Mouse (Mus musculus) induced T-regulatory cell, adult 2 months (primary cell): ENCODE measurements around the gene Ripor3.

Experiments
- DNase-seq: peaks from one replicate; pipeline ENCODE4 v3.0.0-alpha.2; 2012; ENCODE audit warnings: low read depth

The Ripor3 gene

DNA sequence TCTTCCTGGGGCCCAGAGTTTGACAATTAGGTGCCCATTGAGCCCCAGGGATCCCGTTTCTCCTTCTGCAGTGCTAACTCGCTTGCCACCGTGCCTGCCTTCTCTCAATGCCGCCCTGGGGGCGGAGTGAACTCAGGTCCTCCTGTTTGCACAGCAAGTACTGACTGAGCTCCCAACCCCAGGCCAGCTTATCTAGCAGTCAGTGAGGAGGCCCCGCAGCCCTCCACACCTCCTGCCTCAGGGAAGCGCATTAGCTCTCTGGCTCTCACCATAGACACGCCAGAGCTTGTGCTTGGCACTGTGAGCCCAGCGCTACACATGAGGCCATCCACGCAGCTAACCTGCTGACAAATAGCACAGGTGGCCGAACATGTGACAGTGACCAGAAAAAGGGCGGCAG lies 22.8 kb downstream of the Ripor3 start:
- no peak for DNase-seq

DNA sequence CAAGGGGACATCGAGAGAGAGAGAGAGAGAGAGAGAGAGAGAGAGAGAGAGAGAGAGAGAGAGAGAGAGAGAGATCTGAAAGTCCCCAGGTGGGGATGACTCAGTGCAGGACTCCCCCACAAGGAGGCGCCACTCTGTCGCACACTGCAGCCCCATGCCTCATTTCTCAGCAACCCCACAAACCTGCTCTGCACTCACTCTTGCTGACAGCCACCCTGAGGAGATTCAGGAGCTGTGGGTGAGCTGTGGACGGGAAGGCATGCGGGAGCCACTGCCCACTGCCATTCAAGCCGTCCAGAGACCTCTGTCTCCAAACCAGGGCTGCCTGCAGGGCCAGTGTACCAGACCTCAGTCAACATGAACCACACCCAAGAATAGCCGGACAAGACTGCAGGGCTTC lies 23.7 kb downstream of the Ripor3 start:
- DNase-seq: peak; percentile 71

DNA sequence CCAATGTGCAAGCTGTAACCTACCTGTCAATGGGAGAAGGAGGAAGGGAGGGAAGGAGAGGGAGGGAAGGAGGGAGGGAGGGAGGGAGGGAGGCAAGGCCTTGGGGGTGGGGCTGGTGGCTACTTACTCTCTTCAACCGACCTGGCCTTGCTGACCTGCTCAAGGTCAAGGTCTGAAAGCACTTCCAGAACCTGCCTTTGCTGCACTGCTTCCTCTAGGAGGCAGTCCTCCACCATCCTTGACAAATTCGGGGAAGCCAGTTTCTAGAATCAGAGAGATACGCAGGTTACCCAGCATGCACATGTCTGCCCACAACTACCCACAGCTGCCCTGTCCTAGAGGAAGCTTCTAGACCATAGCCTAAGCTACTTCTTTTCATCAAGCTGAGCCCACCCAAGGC lies 25.5 kb downstream of the Ripor3 start:
- DNase-seq: no peak

DNA sequence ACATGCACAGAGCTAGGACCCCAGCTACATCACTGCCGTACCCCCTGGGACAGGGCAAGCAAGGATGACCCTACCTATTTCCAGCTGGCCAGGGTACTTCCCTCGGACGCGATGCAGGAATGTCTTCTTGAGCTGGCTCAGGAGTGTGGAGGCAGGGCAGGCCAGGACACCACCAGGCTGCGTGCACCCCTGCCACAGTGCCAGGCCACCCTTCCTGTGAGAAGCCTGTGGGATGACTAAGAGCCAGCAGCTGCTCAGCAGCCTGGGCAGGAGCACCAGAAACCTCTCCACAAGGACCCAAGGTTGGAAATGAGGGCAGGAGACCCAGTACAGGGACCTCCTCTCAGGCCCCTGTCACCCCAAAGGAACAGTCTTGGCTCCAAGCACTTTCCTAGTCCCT lies 26.0 kb downstream of the Ripor3 start:
- no peak for DNase-seq

DNA sequence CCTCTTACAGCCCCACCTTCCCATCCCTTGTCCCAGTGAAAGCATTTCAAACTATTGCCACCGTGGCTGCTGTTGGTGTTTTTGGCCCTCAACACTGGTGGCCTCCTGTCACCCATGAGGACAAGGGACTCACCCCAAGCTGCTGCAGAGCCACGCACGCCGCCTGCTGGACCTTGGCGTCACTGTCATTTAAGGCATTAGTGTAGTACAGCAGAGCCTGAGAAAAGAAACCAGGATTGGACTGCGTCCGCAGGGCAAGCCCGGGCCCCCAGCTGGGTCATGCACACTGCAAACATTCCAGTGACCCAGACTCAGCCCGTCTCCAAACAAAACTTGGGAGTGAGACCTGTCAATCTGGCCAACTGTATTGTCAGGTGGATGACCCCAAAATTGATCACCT lies 27.8 kb downstream of the Ripor3 start:
- DNase-seq: no peak

DNA sequence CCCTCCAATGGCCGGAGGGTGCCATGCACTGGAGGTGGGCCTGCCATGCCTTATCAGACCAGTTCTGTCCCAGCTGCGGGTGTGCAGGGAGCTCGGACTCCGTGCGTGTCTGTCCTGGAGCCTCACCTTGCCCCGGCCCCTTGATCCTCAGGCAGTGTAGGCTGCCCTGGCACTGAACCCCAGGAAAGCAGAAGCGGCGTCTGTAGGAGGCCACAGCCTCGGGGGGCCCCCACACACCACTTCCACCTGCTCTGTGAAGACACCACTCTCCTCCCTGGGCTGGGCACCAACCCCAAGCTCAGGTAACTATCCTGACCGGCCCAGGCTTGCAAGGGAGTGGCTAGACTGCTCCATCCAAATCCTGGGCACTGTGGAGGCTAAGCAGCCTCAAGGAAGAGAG lies 30.0 kb downstream of the Ripor3 start:
- no peak for DNase-seq

DNA sequence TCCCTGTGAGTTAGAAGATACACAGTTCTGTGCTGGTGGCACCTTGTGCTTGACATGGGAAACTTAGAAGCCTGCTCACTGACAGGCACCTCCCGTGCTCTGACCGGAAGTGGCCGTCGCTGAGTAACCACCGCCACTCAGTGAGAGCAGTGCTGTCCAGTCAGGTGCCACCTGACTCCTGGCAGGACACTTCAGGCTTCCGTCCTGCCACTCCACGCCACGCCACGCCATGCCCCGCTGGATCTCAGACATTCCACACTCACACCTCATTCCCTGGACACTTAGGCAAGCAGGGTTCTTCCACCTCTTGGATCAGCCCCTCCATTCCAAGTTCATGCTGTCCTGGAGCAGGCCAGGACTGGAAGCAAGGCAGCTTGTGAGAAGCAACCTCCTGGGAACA lies 32.1 kb downstream of the Ripor3 start:
- no peak for DNase-seq

DNA sequence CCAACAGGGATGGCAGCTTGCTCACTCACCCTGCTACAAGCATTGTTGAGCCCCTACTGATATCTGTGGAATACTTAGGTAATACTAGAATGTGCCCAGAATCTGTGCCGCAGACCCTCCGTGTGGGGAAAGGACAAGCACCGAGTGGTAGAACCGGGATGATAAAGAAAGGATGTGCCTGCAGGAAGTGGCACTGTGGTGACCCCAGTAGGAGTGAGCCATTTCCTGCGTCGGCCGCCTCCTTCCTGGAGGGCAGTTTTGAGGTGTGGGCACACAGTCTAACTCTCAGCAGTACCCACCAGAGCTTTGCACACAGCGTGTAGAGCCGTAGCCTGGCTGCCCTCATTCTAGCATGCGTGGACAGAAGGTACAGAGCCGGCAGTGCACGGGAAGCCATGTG lies 34.7 kb downstream of the Ripor3 start:
- peak; percentile 46 for DNase-seq

DNA sequence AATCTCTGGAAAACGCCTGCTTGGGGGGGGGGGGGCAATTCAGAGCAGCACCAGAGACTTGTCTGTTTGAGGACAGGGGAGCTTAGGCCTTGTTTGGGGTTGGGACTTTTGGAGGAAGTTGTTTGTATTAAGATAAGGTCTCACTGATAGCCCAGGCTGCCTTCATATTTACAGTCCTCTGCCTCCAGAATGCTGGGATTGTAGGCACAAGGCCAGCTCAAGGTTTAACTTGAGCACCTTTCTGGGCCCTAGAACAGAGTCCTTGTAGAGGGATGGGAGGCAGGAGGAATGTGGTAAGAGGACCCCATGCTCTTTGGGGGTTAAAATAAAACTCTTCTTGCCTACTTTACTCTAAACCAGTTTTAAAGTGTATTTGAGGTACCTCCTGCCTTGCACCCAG lies 37.6 kb downstream of the Ripor3 start:
- no peak for DNase-seq

DNA sequence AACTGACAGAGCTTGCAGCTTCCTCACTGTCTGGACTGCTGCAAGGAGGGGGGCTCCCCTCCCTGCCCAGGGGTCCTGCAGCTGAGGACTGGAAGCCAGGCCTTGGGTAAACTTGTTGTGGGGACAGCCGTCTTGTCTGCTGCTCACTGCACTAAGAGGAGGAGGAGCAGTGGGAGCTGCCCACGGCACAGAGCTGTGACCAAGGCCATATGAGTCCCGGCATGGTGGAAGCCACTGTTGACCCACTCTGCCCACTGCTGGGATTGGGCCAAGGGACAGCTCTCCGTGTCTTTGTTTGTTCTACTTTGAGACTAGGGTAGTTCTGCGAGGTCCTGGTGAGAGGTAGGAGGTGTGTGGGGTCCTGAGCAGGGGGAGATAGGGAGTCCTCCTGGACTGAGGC lies 38.3 kb downstream of the Ripor3 start:
- DNase-seq: no peak

DNA sequence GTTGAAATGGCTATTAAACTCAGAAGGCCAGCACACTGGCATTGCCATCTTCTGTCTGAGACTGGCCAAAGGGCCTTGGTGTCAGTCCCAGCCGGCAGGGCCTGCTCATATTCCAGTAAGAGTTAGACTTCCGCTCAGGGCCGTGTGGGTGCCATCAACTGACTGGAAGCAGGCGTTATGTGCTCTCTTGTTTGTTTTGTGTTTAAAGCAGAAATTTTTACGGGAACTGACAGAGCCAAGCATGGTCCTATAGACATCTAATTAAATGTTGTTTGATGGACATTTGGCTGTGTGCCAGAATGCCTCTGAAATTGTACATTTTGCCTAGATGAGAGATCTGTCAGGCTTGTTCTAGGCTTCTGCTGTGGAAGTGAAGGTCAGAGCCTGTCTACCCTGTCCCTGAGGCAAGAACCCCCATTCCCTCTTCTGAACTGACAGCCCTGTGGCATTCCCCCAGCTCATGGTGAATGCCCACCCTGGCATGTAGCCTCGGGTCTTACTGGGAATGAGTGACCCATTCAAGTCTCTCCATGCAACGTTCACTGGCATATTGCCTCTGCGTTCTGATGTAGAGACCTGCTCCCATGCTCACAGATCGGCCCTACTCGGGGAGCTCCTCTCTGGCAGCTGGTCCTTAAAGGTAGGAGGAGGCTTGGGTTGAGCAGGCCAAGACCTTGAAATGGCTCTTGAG lies 40.4 kb downstream of the Ripor3 start:
- no peak for DNase-seq

DNA sequence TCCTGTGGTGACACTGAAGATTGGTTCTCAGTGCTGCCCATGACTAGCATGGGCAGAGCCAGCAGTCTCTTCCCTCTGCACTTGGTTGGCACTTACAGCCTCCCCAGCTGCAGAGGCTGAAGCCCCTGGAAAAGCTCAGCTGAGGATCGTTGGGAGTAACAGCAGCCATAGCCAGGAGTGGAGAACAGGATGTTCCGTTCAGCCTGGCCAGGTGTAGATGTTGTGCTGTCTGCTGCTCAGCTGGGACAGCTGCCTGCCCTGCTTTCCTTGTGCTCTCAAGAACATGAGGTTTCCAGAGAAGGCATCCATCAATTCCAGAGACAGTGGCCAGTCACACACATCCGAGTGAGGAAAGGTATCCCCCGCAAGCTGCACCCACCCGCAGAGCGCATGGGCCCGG lies 41.9 kb downstream of the Ripor3 start:
- no peak for DNase-seq

DNA sequence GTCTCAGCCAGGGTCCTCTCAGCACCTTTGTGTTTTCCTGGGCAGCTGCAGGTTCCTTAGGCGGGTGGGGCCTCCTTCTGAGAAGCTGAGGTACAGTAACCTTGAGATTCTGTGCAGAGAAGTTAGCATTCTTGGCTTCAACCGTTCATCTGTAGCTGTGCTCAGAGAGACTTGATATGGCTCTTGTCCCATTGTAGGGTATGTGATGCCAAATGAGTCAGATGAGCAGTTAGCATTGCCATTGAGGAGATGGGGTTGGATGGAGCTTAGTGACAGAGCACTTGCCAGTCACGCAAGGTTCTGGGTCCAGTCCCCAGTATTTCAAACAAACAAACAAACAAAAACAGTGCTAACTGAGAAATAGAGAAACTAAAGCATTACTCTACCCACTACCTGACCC lies 44.5 kb downstream of the Ripor3 start:
- DNase-seq: no peak

DNA sequence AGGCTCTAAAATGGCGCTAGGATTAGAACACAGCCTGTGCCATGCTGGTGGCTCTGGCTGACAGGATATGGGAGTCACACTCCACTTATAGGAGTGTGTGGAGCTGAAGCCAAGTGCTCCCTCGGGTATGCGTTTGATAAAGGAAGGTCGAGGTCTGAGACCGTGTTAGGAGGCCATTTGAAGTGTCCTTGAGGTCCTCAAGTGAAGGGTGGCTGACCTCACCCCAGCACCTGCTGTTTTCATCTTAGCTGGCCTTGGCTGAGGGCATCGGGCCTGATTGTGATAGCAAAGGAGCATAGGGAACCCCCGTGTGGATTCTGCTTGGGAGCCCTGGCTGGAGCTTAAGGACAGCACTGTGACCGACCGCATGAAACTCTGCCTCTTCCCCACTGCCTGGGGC lies 46.1 kb downstream of the Ripor3 start:
- no peak for DNase-seq

DNA sequence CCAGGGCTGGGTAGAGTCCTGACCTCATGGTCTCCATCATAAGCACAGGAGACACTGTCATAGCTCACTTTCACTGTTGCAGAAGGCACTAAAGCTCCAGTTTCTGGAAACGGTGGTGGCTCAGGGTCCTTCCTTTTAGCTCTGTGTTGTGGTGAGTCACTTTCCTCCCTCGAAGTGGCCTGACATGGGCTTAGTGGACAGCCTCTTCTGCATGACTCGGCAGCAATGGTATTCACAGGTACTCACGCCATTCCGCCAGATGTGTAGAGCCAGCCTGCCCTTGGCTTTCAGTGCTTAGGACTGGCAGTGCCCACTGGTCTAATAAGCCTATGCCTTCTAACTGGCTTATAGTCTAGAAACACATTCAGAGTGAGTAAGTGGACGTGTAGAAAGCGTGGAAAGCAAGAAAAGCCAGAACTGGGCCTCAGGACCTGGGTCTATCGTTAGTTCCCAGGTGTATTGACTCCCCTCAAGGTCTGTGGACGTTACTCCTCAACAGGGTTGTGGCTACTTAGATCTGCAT lies 46.6 kb downstream of the Ripor3 start:
- no peak for DNase-seq

DNA sequence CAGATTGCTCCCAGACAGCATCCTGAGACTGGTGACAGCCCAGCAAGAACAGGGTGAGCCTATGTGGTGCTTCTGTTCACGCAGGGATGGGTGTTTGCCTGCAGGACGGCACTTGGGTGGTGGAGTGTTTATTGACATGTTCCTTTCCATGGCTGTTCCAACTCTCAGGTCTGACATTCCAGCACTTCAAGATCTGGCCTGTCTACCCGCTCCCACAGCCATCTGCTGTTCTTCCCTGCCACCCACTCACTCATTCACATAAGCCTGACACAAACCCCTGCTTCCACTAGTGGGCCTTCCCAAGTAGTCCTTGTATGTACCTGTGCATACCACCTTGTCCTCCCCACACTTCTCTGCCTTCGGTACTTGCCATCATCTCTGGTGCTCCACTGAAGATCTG lies 47.2 kb downstream of the Ripor3 start:
- DNase-seq: no peak

DNA sequence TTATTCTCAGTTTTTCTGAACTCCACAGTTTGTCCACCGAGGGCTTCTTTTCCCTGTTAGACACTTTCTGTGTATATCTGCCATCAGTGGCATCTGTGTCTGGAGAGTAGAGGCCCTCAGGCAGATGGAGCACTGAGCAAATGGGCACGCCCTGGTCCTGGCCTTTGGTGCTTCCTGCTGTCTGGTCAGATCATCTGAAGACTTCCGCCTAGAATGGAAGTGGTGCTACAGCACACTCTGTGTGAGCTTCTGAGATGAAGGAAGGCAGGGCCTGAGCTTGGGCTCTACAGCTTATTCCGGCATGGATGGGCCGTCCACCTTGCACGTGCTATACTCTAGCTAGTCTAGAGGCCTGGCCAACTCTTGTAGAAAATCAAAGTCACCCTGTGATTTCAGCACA lies 48.1 kb downstream of the Ripor3 start:
- peak; percentile 41 for DNase-seq

DNA sequence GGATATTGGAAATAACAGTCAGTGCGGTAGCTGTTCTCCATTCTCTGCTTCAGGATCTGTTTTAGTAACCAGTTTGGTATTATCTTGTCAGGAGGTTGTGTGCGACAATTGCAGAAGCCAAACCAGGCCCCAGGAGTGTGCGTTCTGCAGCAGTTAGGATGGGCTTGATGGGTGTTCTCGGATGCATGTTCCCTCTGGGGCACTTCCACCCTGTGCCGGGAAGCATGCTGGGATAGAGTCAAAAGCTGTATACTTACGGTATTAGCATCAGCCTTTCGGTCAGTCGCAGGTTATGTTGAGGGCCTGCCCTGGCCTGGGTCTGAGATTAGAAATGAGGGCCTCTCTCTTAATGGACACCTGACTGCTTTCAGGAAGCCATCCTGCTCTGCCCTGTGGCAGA lies 49.8 kb downstream of the Ripor3 start:
- no peak for DNase-seq

DNA sequence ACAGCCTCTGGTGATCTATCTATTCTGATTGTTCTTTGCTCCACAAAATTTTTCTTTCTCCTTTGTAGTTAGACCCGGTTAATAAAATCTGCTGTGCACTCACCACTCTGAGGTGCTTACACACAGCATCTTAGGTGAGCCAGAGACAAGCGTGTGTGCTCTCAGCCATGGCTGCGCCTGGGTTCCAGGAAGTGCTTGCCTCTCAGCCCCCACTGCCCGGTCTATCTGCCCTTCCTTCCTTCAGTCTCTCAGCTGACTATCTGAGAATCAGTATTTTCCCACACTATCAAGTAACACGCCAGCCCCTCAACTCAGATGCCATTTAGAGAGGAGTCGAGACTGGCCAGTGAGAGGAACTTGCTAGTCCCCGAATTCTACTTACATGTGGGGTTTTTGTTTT lies 50.4 kb downstream of the Ripor3 start:
- peak; percentile 67 for DNase-seq

DNA sequence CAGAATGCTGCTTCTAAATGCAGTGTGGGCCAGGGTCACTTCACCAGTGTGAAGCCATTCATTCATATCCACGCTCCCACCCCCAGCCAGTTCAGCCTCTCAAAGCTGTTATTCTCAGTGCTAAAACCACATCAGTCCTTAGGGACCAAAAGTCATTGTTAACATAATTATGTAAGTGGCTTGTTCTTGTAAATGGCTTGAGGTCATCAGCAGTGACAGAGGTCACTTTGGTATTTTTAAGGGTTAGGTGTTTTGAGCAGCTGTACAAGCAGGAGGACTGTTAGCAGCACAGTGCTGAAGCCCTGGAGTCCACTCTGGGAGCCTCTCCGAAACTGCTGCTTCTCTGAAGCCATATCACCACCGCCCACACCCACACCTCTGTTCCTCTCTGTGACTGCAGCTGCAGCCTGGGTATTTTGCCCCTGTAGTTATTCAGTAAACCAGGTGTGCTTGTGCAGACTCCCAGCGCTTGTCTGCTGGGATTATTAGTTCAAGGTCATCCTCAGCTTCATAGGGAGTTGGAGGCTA lies 51.0 kb downstream of the Ripor3 start:
- DNase-seq: peak; percentile 67

DNA sequence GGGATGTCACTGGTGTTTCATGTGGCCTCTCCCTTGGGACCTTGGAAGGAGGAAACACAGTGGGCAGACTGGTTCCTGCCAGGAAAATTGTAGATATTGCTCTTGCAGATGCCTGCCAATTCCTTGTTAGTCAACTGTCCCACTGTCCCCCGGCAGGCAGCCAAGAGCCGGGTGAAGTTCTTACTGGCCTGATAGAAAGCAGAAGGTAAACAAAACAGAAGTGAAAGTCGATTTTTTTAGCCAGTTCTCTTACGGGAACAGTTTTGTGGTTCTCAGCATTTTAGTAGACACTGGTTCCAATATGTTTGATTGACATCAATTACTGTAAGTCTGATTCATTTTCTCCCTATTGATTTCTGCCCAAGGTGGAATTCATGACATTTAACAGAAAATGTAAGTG lies 51.6 kb downstream of the Ripor3 start:
- peak; percentile 70 for DNase-seq

DNA sequence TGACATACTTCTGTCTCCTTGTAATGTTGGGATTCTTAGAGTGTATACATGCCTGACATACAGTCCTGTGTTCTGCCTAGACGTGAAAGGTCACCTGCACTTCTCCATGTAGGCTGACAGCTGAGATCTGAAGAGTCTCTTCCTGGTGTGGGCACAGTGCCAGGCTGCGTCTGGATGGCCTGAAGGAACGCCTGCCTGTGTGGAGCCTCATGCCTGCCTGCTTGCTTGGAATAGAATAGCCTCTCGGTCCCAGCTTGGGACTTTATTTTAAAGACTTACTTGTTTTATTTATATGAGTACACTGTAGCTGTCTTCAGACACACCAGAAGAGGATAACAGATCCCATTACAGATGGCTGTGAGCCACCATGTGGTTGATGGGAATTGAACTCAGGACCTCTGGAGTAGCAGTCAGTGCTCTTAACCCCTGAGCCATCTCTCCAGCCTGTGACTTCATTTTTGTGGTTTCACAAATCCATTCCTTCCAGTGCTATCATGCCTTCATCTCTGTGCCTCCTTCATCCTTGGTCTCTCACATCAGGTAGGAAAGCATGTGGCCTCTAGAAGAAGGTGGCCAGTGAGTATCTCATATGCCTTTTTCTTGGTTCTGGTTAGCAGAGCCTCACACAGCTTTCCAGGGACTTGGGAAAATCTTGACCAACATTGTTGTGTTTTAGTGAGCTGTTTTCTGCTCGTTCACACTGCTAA lies 52.2 kb downstream of the Ripor3 start:
- DNase-seq: peak; percentile 37

DNA sequence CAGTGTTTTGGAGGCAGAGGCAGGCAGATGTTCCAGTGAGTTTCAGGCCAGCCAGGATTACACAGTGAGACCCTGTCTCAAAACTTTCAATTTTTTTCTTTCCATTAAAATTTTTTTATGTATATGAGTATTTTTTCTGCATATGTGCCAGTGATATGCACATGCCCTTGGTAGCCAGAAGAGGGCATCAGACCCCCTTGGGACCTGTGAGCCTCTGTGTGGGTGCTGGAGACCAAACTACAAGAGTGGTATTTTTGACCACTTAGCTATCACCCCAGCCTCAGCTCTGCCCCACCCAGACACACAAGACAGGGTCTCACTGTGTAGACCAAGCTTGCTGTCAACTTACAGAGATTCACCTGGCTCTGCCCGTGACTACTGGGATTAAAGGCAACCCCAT lies 52.9 kb downstream of the Ripor3 start:
- DNase-seq: peak; percentile 57

DNA sequence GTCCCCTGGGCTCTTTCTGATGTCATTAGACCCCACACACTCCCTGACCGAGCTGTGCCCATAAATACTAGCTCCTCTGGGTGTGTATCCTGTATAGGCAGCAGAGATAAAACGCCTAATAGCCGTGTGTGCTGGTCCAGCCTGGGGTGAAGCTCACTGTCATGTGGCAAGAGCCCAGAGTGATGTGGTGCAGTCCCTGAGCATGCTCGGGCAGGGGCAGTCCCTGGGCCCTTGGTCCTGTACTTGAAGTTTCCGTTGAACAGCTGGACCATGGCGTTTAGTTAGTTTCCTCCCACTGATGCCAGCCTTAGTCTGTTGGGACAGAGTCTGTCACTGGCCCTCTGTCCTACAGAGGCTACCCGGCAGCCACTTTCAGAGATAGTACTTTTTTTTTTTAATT lies 55.5 kb downstream of the Ripor3 start:
- no peak for DNase-seq
